Mouse (Mus musculus): ENCODE results near the gene Pygm. TPM values are rescaled to one million over a fixed set of nuclear protein-coding genes. Genes with fewer than 3 reads are reported as not detected.

Gene Pygm
- total and polyA plus RNA-seq, 2 experiments from 2014 or later: 10.4 to 11.9 TPM

- Histone ChIP-seq H3K36me3 (ENCODE audit: insufficient read depth, low read length) (0 out of 2 replicates have a peak, but pooled peaks cover 7% of the 10 kb centered on the region), H3K4me3 (ENCODE audit: low read length) (peak overlapping the region; percentile 65), H3K27me3 (ENCODE audit: insufficient read depth, low read length) (no peaks in the 10 kb centered on the region), H3K4me2 (ENCODE audit: low read depth, low read length) (peak overlapping the region; percentile 100), H3K9ac (replicated peaks; ENCODE audit: low read length) (peak overlapping the region; percentile 79), H3K27ac (peak overlapping the region; percentile 89), H3K9me3 (ENCODE audit: low read length) (no peaks in the 10 kb centered on the region), H3K4me1 (ENCODE audit: insufficient read depth, low read length) (peaks cover 4% of the 10 kb centered on the region; the same call in 1 of the 2 replicates)
- DNase-seq (ENCODE audit: low spot score) (peak; percentile 62), ATAC-seq (peak; percentile 39)
- TF ChIP-seq CTCF (IDR thresholded peaks at IDR 0.05; ENCODE audit: low read depth): no peak; the same call in none of the 2 replicates
- WGBS: 3% methylated on average over 29 of the region's 29 CpGs
Measured at GRCm38 (mm10) chr19:6400096-6401086, 16.2 kb downstream of the Pygm start.

- Histone ChIP-seq H3K4me3 (ENCODE audit: low read length) (peak overlapping the region; percentile 65), H3K36me3 (ENCODE audit: insufficient read depth, low read length) (0 out of 2 replicates have a peak, but pooled peaks cover 7% of the 10 kb centered on the region), H3K9ac (replicated peaks; ENCODE audit: low read length) (peak overlapping the region; percentile 54), H3K4me1 (ENCODE audit: insufficient read depth, low read length) (peaks cover 4% of the 10 kb centered on the region; the same call in 1 of the 2 replicates), H3K4me2 (ENCODE audit: low read depth, low read length) (peak overlapping the region; percentile 100), H3K27me3 (ENCODE audit: insufficient read depth, low read length) (no peaks in the 10 kb centered on the region), H3K27ac (peak overlapping the region; percentile 89; the same call in 1 of the 2 replicates), H3K9me3 (ENCODE audit: low read length) (no peaks in the 10 kb centered on the region)
- DNase-seq (ENCODE audit: low spot score) (peak; percentile 73), ATAC-seq (peak; percentile 10; the same call in 1 of the 2 replicates)
- TF ChIP-seq CTCF (IDR thresholded peaks at IDR 0.05; ENCODE audit: low read depth): peak; percentile 82
- 1% methylated on average over 32 of the region's 32 CpGs for WGBS
Measured at GRCm38 (mm10) chr19:6401131-6401815, 17.1 kb downstream of the Pygm start.

DNA sequence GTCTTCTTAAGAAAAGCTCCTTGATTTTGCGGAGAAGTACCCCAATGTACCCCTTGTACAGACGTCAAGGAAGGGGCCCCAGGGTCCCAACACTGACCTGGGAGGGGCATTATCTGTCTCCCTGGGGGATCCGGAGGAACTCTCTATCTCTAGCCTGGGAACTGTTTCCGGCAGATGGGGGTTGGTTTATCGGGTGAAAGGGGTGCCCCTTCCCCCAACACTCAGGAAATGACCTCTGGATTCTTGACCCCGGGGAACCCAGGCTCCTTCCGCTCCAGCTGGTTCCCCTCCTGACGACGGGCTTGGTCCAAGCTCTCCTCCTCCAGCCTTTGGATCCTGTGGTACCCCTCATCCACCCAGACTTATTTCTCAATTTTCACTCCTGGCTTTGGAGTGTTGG lies 17.8 kb downstream of the Pygm start:
- 20% methylated on average over 9 of the region's 9 CpGs for WGBS
- no peak overlapping the region for H3K27ac ChIP-seq
- ATAC-seq (no peak), DNase-seq (ENCODE audit: low spot score) (no peak)
- 0 out of 2 replicates have a peak, but pooled peaks cover 7% of the 10 kb centered on the region for H3K36me3 ChIP-seq (ENCODE audit: insufficient read depth, low read length)
- peak overlapping the region; percentile 65 for H3K4me3 ChIP-seq (ENCODE audit: low read length)
- H3K9ac ChIP-seq (replicated peaks; ENCODE audit: low read length): peak overlapping the region; percentile 54; the same call in 1 of the 2 replicates
- no peak for TF ChIP-seq CTCF (IDR thresholded peaks at IDR 0.05; ENCODE audit: low read depth)
- no peaks in the 10 kb centered on the region for H3K9me3 ChIP-seq (ENCODE audit: low read length)
- no peaks in the 10 kb centered on the region for H3K27me3 ChIP-seq (ENCODE audit: insufficient read depth, low read length)
- H3K4me1 ChIP-seq (ENCODE audit: insufficient read depth, low read length): peaks cover 4% of the 10 kb centered on the region; the same call in 1 of the 2 replicates
- H3K4me2 ChIP-seq (ENCODE audit: low read depth, low read length): peak overlapping the region; percentile 100

DNA sequence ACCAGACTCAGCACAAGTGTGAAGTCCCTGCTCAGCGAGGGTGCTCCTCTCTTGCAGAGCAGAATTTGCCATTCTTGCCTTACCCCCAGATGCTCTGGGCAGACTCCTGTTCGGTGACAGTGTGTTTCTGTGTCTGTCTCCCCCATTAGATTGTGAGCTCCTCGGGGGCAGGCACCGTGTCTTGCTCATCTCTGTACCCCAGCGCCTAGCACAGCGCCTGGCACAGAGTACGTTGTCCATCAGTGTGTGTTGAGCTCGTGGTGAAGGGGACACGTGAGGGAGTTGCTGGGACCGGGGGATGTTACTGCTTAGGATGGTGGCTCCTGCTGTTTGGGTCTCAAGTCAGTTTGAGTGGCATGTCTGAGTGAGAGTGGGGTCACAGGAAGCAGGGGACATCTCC lies 19.7 kb downstream of the Pygm start:
- no peak for ATAC-seq
- TF ChIP-seq CTCF (IDR thresholded peaks at IDR 0.05; ENCODE audit: low read depth): no peak
- H3K4me2 ChIP-seq (ENCODE audit: low read depth, low read length): no peak overlapping the region
- no peaks in the 10 kb centered on the region for H3K27me3 ChIP-seq (ENCODE audit: insufficient read depth, low read length)
- peaks cover 4% of the 10 kb centered on the region; the same call in 1 of the 2 replicates for H3K4me1 ChIP-seq (ENCODE audit: insufficient read depth, low read length)
- H3K9ac ChIP-seq (replicated peaks; ENCODE audit: low read length): no peak overlapping the region
- 0 out of 2 replicates have a peak, but pooled peaks cover 7% of the 10 kb centered on the region for H3K36me3 ChIP-seq (ENCODE audit: insufficient read depth, low read length)
- DNase-seq (ENCODE audit: low spot score): no peak
- H3K27ac ChIP-seq: no peak overlapping the region
- H3K9me3 ChIP-seq (ENCODE audit: low read length): no peaks in the 10 kb centered on the region
- no peak overlapping the region for H3K4me3 ChIP-seq (ENCODE audit: low read length)
- 73% methylated on average over 10 of the region's 10 CpGs for WGBS

DNA sequence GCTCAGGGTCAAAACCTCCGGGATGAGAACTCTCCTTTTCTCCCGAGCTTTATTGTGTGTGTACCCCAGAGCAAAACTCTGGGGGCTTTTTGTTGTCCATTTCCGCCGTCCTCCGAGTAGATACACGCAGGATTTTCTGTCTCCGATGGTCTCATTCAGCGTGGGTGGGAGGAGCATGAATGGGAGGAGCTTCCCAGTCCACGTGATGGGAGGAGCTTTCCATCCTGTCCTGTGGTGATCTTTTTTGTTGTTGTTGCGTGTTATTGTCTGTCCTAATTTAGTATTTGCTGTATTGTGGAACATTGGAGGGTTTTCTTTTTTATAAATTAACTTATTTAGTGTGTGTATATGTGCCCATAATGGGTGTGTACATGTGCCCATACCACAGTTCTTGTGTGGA lies 21.2 kb downstream of the Pygm start:
- ATAC-seq (no peak), DNase-seq (ENCODE audit: low spot score) (no peak)
- no peak for TF ChIP-seq CTCF (IDR thresholded peaks at IDR 0.05; ENCODE audit: low read depth)
- H3K36me3 ChIP-seq (ENCODE audit: insufficient read depth, low read length): 0 out of 2 replicates have a peak, but pooled peaks cover 7% of the 10 kb centered on the region
- H3K4me1 ChIP-seq (ENCODE audit: insufficient read depth, low read length): 0 out of 2 replicates have a peak, but pooled peaks cover 4% of the 10 kb centered on the region
- no peak overlapping the region for H3K4me2 ChIP-seq (ENCODE audit: low read depth, low read length)
- no peaks in the 10 kb centered on the region for H3K9me3 ChIP-seq (ENCODE audit: low read length)
- no peak overlapping the region for H3K27ac ChIP-seq
- 65% methylated on average over 10 of the region's 10 CpGs for WGBS
- no peak overlapping the region for H3K4me3 ChIP-seq (ENCODE audit: low read length)
- H3K27me3 ChIP-seq (ENCODE audit: insufficient read depth, low read length): no peaks in the 10 kb centered on the region
- no peak overlapping the region for H3K9ac ChIP-seq (replicated peaks; ENCODE audit: low read length)

DNA sequence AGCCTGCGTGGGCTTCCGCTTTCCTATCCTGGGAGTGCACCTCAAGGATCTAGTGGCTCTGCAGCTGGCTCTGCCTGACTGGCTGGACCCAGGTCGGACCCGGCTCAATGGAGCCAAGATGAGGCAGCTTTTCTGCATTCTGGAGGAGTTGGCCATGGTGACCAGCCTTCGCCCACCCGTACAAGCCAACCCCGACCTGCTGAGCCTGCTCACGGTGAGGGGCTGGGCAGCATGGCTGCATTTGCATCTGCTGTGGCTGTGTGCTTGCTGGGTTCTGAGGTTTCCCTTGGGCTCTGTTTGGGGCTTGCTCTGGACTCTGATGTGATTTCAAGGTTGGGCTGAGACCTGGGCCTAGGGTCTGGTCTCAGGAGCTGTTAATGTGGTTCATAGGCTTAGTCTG lies 22.9 kb downstream of the Pygm start:
- no peak for TF ChIP-seq CTCF (IDR thresholded peaks at IDR 0.05; ENCODE audit: low read depth)
- WGBS: 64% methylated on average over 8 of the region's 8 CpGs
- ATAC-seq: no peak

More for the DNA sequence above, 22.9 kb downstream of the Pygm start:
- Histone ChIP-seq H3K4me2 (ENCODE audit: low read depth, low read length) (no peak overlapping the region), H3K4me3 (ENCODE audit: low read length) (no peak overlapping the region), H3K9ac (replicated peaks; ENCODE audit: low read length) (no peak overlapping the region), H3K27me3 (ENCODE audit: insufficient read depth, low read length) (no peaks in the 10 kb centered on the region), H3K36me3 (ENCODE audit: insufficient read depth, low read length) (0 out of 2 replicates have a peak, but pooled peaks cover 7% of the 10 kb centered on the region), H3K4me1 (ENCODE audit: insufficient read depth, low read length) (no peaks in the 10 kb centered on the region), H3K27ac (no peak overlapping the region), H3K9me3 (ENCODE audit: low read length) (no peaks in the 10 kb centered on the region)
- no peak for DNase-seq (ENCODE audit: low spot score)
